Mouse (Mus musculus): ENCODE data around the gene Trcg1.

- TF ChIP-seq CTCF (conservative IDR thresholded peaks at IDR 0.05; ENCODE audit: insufficient read depth, insufficient read length, low read depth, low read length) (no peak), POLR2A (IDR thresholded peaks at IDR 0.05; ENCODE audit: low read depth, low read length) (no peak)
These were observed 11.9 kb downstream of the Trcg1 start for GRCm38 (mm10) chr9:57248030-57248942.

Measured in kidney, adult 2 months (tissue).